Mouse (Mus musculus): ENCODE data around the gene Myo3a.
"Not testable (repeated sequence)": the region's sequence is repeated elsewhere in the genome, so short reads cannot be mapped to it uniquely, and the experiment has no call there.

The Myo3a gene

GRCm38 (mm10) chr2:22227308-22227707 lies at the start of gene Myo3a:
TSS of gene Myo3a (plus strand) at chr2:22227503.
- in situ Hi-C loops (cut with MboI; ENCODE audit: unreplicated experiment in 2 of 2), result no loop called here

- in situ Hi-C loops (cut with MboI; ENCODE audit: unreplicated experiment in 2 of 2), result no loop called here
These were observed 23.2 kb downstream of the Myo3a start for GRCm38 (mm10) chr2:22250462-22250861.

GRCm38 (mm10) chr2:22251045-22251444 lies 23.7 kb downstream of the Myo3a start:
- in situ Hi-C loops (cut with MboI; ENCODE audit: unreplicated experiment in 2 of 2), result no loop called here

- in situ Hi-C loops (cut with MboI; ENCODE audit: unreplicated experiment in 2 of 2), result no loop called here
These were observed 28.3 kb downstream of the Myo3a start for GRCm38 (mm10) chr2:22255600-22255999.

- in situ Hi-C loops (cut with MboI; ENCODE audit: unreplicated experiment in 2 of 2), result no loop called here
These were observed 44.3 kb downstream of the Myo3a start for GRCm38 (mm10) chr2:22271555-22271954.

GRCm38 (mm10) chr2:22285366-22285765 lies 58.1 kb downstream of the Myo3a start:
- in situ Hi-C loops (cut with MboI; ENCODE audit: unreplicated experiment in 2 of 2), result no loop called here

GRCm38 (mm10) chr2:22285777-22286176 lies 58.5 kb downstream of the Myo3a start:
- in situ Hi-C loops (cut with MboI; ENCODE audit: unreplicated experiment in 2 of 2), result no loop called here

- in situ Hi-C loops (cut with MboI; ENCODE audit: unreplicated experiment in 2 of 2), result no loop called here
These were observed 66.5 kb downstream of the Myo3a start for GRCm38 (mm10) chr2:22293579-22294446.

GRCm38 (mm10) chr2:22294447-22294738 lies 67.1 kb downstream of the Myo3a start:
- in situ Hi-C loops (cut with MboI; ENCODE audit: unreplicated experiment in 2 of 2), result no loop called here

- in situ Hi-C loops (cut with MboI; ENCODE audit: unreplicated experiment in 2 of 2), result no loop called here
These were observed 70.6 kb downstream of the Myo3a start for GRCm38 (mm10) chr2:22297913-22298312.

GRCm38 (mm10) chr2:22338269-22338857 lies 111.1 kb downstream of the Myo3a start:
- in situ Hi-C loops (cut with MboI; ENCODE audit: unreplicated experiment in 2 of 2), result no loop called here

GRCm38 (mm10) chr2:22410511-22410910 lies 183.2 kb downstream of the Myo3a start:
- in situ Hi-C loops (cut with MboI; ENCODE audit: unreplicated experiment in 2 of 2), result not testable (repeated sequence)

- in situ Hi-C loops (cut with MboI; ENCODE audit: unreplicated experiment in 2 of 2), result no loop called here
These were observed 321.1 kb downstream of the Myo3a start for GRCm38 (mm10) chr2:22548421-22548820.

- in situ Hi-C loops (cut with MboI; ENCODE audit: unreplicated experiment in 2 of 2), result not testable (repeated sequence)
These were observed 360.3 kb downstream of the Myo3a start for GRCm38 (mm10) chr2:22587469-22588169.

- in situ Hi-C loops (cut with MboI; ENCODE audit: unreplicated experiment in 2 of 2), result not testable (repeated sequence)
These were observed 360.9 kb downstream of the Myo3a start for GRCm38 (mm10) chr2:22588170-22588541.

- in situ Hi-C loops (cut with MboI; ENCODE audit: unreplicated experiment in 2 of 2), result not testable (repeated sequence)
These were observed 361.5 kb downstream of the Myo3a start for GRCm38 (mm10) chr2:22588673-22589381.

- in situ Hi-C loops (cut with MboI; ENCODE audit: unreplicated experiment in 2 of 2), result not testable (repeated sequence)
These were observed 362.3 kb downstream of the Myo3a start for GRCm38 (mm10) chr2:22589382-22590205.

GRCm38 (mm10) chr2:22590206-22590490 lies 362.8 kb downstream of the Myo3a start:
- in situ Hi-C loops (cut with MboI; ENCODE audit: unreplicated experiment in 2 of 2), result no loop called here

- in situ Hi-C loops (cut with MboI; ENCODE audit: unreplicated experiment in 2 of 2), result no loop called here
These were observed 390.6 kb downstream of the Myo3a start for GRCm38 (mm10) chr2:22617951-22618350.

- in situ Hi-C loops (cut with MboI; ENCODE audit: unreplicated experiment in 2 of 2), result no loop called here
These were observed 392.1 kb downstream of the Myo3a start for GRCm38 (mm10) chr2:22619416-22619815.

All from v-Abl transformed pro-B cells (cell line).